Mouse (Mus musculus) left cerebral cortex, adult 9 months (tissue): ENCODE measurements around the gene Acsl5.
A peak's percentile ranks its signal among the peaks of the same experiment; 100 is the strongest.

Experiments used
- DNase-seq, 2 experiments: peaks; one replicate each; pipeline ENCODE4 v3.0.0; 2022; ENCODE audit warnings: low spot score in 2 of 2

Acsl5 gene

DNA sequence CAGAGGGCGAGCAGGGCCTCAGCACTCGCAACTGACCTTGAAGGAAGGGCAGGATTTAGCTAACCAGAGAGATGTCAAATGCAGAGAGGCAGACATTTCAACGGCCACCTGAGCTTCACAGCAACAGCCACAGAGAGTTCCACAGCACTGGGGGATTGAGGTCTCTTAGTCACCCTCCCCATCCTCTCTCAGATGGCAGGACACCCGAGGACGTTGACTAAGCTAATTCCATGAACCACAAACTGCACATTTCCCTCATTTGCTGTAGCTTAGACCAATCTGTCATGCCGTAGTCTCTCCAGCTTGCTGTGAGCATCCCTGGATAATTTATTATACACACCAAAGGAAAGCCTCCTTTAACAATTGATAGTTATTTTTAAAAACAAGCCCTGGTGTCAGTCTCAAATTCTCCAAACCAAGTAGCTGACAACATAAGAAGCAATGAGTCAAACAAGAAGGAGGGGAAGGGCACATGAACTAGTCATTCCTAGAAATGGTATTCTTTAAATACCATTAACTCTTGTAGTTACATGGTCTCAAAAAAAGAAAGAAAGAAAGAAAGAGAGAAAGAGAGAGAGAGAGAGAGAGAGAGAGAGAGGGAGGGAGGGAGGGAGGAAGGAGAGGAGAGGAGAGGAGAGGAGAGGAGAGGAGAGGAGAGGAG lies 11.8 kb upstream of the Acsl5 start:
- no peak for DNase-seq

DNA sequence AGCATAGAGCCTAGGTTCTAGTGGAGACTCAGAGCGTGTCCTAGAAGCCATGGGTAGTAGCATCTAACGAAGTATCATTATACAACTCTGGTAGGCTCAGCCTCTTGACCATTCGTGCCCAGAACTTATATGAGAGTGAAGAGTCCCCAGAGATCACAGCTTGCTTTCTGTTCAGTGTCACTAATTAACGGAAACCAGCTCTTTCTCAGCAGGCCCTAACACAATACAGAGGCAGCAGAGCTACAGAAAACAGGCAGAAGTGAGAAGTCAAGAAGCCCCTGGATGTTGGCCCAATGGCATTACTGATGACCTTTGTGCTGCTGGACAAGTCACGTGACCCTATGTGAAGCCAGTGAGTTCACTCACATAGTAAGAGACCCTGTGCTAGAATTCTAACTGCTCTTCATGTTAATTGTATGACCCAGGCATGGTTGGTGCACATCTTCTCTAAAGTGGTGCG lies 10.5 kb upstream of the Acsl5 start, which contains the start of gene Gucy2g:
Gucy2g (minus strand) TSS at position 51 of the 460 bp plus-strand sequence.
- no peak for DNase-seq

DNA sequence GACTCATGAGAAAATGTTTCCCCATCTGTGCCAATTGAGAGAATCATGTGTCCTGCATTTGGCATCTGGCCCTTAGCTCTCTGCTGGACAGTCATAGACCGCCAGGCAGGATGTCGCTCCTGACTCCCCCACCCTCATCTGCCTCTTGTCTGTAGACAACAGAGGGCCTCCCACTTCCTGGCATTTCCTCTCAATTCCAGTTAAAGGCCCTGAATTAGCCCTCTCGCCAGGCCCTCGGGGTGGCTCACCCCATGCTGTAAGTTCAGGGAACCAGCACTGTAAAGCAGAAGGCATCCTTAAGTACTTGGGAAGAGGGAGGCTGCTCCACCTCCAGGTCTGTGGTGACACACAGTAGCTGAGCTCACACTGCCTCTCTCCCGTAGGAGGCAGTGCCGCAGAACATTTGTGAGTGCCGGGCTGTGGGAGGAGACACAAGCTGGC lies 6.9 kb upstream of the Acsl5 start:
- DNase-seq: peak; percentile 44 to 68

DNA sequence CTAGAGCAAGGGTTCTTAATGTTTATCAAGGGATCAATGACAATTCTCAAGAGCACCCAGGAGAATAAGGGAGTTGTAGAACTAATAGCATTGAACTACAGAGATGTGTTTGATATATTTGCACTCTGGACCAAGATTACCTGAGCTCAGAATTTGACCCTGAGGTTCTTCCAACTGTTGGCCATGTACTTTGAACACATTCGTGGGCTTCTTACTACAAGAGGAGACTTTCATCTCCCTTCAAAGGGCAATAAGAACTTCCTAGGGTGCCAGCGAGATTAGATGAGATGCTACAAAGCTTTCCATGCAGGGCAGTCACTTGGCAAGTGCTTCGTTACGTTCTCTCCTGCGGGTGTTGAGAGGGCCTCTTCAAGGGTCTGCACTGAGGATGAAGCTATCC lies 4.2 kb upstream of the Acsl5 start:
- no peak for DNase-seq

DNA sequence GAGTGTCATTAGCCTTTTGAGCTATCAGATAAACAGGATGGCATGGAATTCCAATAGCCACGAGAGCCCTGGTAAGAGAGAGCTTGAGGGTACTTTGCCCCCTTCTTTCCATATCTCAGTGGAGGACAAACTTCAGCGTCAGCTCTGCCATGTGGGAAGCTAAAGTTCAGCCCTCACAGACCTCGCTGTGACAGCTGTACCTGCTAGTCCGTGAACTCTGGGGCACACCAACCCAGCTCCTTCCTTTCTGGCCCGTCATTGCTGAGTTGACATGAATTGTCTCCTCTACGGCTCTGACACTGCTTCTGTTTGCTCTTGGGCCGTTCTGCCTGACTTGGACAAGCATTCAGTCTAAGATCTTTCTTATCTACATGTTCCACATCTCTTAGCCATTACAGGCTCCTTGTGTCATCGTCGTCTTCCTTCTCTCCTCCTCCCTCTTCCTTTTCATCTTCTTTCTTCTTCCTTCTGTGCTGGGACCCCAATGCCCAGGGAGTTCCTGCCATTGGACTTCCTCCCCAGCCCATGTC lies 3.7 kb upstream of the Acsl5 start:
- no peak for DNase-seq

DNA sequence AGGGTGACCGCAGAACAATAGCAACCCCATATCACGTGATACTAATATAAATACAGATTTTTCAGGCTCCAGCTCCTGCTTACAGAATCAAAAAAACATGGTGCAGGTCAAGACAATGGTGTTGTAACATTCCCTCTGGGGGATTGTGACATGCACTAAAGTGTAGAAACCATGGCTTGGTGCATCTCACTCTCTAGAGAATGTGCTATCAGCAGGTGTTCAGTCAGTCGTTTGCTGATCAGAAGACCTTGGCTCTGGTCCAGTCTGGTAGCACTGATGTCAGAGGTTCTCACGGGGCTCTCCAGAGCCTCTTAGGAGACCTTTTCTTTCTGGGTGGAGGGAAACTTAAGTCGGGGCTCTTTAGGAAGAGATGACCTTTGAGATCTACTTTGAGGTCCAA lies 1.3 kb upstream of the Acsl5 start:
- no peak for DNase-seq

DNA sequence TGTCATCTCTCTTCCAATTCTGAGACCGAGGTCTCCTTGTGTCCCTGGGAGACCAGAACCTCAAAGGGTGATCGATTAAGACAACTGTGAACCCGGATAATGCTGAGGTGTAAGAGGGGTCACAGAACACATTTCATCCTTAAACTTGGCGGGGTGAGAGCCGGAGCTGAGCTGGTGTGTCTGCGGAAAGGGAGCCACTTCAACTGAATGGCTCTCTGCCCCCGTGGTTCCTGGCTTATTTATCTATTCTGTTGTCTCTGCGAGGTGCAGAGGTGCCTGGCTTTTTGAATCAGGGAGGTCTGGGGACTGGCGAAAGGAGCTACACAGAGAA lies 1.5 kb downstream of the Acsl5 start:
- DNase-seq: peak in 1 of 2 experiments; percentile 25

DNA sequence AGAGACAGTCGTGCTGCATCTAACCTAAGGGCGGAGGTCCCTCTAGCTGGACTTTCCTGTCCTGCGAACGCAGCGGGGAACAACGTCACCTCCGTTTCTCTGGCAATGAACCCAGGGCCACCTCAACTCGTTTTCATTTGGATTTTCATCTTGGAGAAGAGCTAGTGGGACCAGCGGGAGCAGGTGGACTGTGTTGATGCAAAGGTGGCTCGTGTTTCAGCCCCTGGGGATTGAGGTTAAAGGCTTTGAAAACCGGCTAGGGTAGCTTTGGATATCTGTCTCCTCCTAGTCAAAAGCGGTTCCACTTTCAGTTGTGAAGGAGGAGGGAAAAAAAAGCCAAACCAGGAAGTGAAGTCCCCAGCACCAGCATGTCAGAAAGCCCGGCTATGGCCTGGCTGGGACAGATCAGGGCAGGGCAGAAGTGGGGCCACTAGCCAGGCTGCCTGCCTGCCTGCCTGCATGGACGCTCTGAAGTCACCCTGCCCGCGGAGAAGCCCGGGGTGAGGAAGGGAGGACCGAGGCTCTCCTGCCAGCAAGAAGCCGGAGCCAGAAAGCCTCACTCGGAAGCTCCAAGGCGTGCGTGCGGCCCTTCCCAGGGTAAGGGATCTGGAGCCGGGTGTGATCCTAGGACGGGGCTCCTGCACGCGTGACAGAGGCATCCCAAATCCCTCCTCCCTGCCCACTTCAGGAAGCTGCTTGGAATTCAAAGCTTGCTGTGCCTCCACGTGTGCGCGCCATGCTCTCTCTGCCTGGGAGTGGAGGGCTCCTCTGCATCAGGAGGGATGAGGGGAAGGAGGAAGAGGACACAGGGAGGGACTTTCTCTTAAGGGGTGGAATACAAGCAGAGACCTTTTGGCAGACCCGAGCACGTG lies 2.1 kb downstream of the Acsl5 start:
- peak in 1 of 2 experiments; percentile 58 for DNase-seq

DNA sequence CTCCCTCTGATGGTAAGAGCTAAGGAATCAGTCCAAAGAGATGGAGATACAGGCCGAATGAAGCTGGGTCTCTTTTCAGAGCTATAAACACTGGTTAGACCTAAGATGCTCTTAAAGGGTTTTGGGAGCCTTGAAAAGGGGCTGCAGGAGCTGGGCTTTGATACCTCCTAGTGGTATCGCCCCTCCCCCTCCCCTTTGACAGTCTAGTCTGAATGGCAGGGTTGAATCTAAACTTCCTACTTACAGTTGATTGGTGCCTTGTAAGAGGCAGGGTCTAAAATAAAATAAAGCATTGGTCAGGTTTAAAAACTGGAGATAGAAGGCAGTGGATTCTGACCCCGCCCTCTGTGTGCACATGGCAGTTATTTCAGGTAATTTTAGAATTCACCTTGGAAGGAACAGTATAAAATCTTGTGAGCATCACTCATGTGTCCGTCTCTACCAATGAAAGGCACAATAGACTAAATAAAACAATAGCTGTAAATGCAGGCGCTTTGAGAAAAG lies 2.8 kb downstream of the Acsl5 start:
- peak in 1 of 2 experiments; percentile 32 for DNase-seq

DNA sequence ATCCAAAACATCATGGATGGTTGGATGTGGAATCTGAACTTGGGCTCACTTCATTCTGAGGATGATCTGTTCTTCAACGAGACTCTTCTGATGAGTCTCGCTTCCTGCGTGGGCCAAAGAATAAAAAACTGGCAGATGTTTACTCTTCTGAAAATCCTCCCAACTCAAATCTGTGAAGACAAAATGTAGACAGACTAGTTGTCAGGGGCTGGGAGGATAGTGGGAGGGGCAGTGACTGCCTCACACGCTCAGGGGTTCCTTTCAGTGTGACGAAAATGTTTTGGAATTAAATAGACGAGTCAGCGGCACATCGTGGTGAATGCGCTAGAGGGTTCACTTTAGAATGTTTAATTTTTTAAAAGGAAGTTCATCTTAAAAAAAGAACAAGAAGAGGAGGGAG lies 4.4 kb downstream of the Acsl5 start:
- peak in 1 of 2 experiments; percentile 46 for DNase-seq

DNA sequence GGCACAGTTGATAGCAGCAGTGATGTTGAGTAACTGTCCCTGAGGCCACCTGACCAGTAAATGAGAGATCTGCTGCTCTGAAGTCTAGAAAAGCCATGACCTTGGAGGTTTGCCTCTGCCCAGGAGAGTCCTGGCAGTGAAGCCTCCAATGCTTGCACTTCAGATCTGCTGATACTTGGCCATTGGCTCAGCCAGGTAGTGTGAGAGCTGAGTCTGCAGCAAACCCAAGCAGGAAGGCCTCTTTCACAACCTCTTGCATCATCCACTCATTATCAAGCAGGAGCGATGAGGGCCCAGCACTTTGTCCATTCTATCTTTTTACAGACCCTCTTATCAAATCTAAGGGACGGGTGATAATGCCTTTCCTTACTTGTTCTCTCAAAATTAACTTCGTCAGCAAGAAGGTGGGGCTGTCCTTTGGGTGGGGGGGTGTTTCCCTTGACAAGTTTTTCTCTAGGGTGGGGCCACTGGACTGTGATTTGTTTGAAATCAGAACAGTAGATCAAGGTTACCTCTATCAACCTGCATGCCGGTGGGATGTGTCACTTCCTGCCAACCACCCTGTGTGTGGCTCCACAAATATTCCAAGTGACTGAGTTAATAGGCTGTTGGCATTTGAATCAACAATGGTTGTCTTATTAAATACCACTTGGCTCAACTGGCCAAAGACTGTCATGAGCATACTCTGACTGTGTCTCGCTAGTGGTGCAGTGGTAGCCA lies 6.1 kb downstream of the Acsl5 start:
- no peak for DNase-seq

DNA sequence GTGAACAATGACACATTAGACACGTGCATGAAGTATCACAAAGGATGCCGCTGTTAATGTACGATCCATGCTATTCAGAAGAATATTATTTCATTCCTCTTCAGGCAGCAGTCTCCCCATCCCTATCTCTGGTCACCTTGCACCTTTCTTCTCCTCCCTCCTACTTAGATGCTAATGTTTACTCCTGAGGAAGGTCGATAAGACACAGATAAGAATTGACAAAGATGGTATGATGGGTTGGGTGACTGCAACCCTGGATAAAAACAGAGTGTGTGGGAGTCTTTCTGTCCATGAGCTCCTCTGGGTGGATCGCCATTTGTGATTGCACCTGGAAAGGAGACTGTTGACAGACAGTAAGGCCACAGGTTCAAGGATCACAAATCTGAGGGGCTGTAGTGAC lies 6.8 kb downstream of the Acsl5 start:
- DNase-seq: no peak

DNA sequence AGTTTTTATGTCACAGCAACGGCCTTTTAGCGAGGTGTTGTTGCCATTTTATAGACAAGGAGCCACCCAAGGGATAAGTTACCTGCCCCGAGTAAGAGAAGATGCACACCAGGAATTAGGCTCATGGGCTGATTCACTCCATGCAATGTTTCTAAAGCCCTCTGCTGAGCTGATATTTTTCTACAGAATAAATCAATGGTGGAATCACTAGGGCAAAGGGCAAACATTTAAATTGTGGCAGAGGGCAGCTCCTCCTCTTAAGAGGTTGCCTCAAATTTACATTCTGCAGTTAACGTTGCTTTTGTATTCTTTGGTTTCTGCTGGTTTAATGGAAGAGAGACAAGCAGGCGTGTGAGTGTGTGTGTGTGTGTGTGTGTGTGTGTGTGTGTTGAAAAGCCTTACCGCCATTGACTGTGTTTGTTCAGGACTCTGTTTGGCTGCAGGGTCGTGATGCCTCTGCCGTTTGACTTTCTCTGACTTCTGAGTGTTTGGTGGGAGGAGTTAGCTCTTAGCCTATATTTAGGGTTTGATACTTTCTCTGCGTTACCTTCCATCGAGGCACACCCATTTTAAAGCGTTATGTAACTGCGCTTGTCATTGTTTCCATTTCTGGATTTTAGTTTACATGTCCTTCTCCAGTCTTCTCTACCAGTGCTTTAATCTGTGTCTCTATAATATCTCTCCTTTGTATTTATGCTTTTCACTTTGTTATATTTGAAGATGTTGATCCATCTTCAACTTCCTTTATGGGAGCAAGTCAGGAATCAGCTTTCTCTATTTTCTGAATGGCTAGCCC lies 8.8 kb downstream of the Acsl5 start:
- DNase-seq: no peak

DNA sequence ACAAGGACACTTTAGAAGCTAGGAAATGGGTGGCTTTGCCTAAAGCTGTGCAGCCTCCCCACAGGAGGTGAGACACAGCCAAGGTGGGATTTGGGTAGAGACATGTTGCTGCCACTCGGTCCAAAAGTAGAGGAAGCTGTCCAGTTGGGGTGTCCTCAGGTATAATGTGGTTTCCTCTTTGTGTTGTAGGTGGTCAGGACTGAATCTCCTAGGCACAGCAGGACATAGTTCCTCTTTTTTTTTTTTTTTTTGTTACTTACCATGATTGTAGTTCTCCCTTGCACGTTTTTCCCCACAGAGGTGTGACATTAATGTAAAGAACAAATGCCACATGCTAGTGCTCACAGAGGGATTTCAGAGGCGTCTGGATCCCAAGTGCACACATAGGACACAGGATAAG lies 13.5 kb downstream of the Acsl5 start:
- DNase-seq: no peak

DNA sequence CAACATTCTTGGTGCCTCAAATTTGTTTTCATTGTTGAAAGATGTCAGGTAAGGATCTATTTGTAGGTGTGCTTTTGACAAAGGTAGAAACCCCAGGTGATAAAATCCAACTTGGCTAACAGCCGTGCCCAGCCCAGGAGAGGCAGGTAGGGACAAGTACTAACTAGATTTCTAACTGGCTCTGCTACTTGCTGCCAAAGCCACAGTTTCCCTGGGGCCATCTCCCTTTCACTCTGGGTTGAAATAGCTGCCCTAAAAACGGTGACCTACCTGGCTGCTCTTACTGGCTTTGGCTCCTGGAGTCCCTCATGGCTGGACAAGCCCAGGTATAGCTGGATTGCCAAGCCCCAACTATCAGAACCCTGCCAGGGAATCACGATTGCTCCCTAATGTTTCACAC lies 15.0 kb downstream of the Acsl5 start:
- no peak for DNase-seq

DNA sequence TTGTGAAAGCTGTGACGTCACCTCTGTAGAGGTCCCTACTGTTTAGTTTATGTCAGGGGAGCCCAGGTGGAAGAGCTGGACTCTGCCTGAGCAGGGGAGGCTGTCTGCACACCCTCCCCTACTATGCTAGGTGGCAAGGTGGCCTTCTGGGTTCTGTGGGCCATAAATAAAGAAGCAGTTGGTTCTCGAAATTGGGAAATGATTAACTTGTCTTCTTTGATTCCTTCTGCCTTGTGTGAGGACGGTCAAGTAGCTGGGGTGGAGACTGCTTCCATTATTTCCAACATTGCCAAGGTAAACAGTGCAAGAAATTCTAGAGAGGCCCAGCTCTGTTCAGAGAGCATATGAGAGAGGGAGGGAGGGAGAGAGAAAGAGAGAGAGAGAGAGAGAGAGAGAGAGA lies 16.4 kb downstream of the Acsl5 start:
- no peak for DNase-seq

DNA sequence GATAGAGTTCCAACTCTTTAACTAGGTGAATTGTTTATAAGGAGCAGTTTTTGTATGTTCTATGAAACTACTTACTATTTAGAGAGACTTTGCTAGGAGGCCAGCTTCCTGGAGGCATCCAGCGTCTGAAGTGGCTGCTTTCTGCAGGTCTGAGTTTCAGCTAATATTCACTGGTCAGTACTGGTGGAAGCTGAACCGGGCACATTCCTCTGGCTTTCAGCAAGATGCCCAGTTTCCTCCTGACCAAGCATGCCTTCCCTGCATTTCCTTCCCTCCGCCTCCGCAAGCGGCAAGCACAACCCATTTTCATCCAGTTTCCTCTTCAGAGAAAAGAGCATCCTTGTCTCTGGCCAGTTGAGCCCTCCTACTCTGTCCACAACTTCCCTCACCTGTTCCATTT lies 17.3 kb downstream of the Acsl5 start:
- no peak for DNase-seq

DNA sequence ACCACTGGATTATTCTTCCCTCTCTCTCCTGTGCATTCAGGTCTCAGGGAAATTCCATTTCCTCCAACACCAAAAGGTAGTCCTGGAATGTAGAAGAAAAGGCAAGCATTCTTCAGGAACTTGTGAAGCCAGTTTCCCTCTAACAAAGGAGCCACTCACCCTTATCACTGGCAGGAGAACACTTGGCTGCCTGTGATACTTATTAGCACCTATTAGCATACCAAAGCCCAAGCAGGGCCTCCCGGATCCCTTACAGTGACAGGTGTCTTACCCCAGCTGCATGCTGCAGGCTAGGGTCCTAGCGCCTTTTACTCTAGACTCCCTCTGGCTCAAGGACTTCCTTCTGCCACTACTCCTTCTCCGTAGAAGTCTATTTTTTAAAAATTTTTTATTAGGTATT lies 19.7 kb downstream of the Acsl5 start:
- no peak for DNase-seq

DNA sequence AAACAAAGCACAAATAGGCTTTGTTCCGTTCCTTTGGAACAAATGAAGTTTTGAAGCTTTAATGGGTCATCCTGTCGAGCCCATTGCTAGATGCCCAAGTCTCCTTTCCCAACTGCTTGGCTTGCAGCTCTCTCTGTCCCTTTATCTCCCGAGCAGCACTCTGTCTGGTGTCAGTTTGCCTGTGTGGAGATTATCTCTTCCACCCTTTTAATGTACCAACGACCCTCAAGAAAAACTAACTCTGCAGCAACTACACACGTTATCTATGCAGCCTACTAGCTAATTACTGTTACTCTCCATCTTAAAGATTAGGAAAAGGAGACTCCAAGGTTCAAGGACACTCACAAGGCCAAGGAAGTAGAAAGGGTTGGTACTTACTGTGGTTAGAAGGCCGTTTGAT lies 21.6 kb downstream of the Acsl5 start:
- DNase-seq: no peak

DNA sequence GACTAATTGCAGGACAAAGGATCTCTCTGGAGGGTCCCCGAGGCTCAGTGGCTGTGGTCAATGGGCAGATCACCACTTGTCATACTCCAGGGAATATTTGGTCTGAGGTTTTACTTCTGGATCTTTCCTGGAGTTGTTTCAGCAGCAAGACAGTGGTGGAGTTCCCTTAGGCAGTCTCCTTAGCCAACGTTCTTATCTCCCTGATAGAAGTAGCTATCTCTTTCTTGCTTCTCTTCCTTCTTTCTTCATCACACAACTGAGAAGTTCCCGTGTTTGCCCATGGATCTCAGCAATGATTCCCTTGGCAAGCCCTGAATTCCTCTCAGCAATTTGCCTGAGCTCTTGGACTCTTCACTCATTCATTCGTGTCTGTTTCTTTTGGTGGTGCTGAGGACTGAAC lies 24.4 kb downstream of the Acsl5 start:
- no peak for DNase-seq

DNA sequence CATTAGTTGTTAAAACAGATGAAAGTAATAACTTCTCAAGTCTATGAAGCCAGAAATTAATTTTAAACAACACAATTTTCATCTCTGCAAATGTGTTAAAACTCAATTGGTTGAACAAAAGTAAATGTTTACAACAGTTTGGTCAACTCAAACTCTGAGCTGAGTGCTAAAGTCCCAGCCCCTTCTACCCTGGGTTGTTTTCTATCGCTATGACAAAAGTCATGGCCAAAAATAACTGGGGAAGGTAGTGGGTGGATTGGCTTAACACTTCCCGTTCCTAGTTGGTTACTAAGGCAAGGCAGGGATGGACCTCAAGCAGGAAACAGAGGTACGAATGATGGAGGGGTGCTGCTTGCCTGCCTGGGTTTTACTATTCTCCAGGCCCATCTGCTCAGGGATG lies 25.0 kb downstream of the Acsl5 start:
- DNase-seq: no peak
